Mouse (Mus musculus): ENCODE results near the gene Mthfd1l.

DNA sequence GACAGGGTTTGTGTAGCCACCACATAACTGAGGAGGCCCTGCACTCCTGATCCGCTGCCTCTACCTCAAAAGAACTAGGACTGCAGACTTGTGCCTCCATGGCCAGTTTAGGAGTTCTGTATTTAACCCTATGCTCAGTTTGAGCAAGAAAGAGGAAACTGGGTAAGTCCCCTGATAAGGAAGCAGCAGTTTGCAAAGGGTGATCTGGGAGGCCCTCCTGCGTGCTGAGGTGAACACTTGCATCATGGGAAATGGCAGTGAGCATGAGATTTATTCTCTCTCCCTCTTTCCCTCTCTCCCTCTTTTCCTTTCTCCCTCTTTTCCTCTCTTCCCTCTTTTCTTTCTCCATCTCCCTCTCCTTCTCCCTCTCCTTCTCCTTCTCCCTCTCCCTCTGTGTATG is 209.5 kb downstream of the Mthfd1l start:
- TF ChIP-seq CTCF (IDR thresholded peaks at IDR 0.05; ENCODE audit: low read depth, low read length) (no peak), GATA1 (IDR thresholded peaks at IDR 0.05; ENCODE audit: borderline replicate concordance, low read length) (no peak), TAL1 (conservative IDR thresholded peaks at IDR 0.05; ENCODE audit: low read depth, low read length) (no peak), POLR2AphosphoS5 (IDR thresholded peaks at IDR 0.05; ENCODE audit: insufficient replicate concordance, low read depth, low read length) (no peak)
